Mouse (Mus musculus): ENCODE data around the gene Hnrnpl.

DNA sequence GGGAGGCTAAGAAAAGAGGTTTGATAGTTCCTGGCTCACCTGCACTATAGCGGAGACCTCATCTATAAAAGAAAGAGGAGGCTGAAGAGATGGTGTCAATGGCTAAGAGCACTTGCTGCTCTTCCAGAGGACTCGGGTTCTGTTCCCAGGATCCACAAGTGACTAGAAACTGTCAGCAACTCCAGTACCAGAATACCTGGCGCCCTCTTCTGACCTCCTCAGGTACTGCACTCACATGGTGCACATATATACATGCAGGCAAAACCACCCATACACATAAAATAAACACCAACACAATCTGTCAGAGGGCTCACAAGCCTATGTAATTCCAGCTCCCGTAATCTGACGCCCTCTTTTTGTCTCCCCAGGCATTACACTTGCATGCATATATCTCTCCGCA, 52.6 kb downstream of the Hnrnpl start:
- no peak for TF ChIP-seq CTCF (IDR thresholded peaks at IDR 0.05; ENCODE audit: low read depth, low read length)
- TF ChIP-seq POLR2A (IDR thresholded peaks at IDR 0.05; ENCODE audit: borderline replicate concordance, low read depth, low read length), result no peak

All from bone marrow macrophage, adult 2 months (primary cell).